Mouse (Mus musculus): ENCODE data around the gene Txnip.
"Not testable (repeated sequence)": the region's sequence is repeated elsewhere in the genome, so short reads cannot be mapped to it uniquely, and the experiment has no call there.

Gene Txnip

DNA sequence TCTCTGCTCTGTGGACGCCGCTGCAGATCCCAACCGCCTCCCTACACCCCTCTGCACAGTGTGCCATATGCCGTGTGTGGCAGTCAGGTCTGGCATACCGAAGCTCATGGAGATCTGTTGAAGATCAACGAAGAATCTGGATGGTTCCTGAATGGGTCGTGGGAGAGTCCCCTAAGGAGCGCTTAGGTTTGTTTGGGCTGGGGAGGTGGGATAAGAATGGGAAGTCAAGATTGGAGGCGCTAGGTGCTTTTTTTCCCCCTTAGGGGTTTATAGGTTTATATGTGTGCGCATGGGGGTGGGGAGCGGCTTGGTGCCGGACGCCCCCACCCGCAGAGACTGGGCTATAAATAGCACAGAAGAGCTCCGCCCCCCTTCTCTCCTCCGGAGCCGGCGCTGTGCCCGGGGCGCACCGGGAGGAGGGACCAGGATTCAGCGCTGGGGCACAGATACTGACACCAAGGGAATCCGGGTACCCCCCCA is 38.5 kb downstream of the Txnip start, which contains the start of gene Ankrd34a:
Ankrd34a (plus strand) TSS at position 409 of the 480 bp plus-strand sequence.
- DNase-seq = peak; percentile 41

DNA sequence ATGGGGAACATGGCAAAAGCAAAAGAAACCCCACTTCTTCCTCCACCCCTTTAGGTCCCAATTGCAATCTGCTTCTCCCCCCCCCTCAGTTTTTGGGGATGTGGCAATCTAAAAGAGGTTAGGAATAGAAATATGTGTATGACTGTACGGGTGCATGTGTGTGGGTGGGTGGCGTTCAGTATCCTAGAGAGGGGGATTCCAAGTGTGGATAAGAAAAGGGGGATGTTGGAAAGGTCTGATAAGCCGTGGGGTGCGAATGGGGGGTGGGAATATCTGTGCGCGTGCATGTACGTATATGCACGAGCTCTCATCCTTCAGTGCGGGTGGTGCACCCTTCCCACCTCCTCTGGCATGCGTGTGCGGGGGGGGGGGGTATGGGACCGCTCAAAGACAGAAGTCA is 39.1 kb downstream of the Txnip start:
- DNase-seq = no peak

DNA sequence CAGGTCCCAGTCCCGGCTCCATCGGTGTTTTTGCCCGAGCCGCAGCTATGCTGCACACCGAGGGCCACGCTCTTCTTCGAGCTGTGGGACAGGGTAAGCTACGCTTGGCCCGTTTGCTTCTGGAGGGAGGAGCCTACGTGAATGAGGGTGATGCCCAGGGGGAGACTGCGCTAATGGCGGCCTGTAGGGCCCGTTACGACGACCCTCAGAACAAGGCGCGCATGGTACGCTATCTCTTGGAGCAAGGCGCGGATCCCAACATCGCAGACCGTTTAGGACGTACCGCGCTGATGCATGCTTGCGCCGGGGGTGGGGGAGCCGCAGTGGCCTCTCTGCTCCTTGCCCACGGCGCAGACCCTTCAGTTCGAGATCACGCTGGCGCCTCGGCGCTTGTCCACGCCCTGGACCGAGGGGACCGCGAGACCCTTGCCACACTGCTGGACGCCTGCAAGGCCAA is 39.7 kb downstream of the Txnip start:
- no peak for DNase-seq

DNA sequence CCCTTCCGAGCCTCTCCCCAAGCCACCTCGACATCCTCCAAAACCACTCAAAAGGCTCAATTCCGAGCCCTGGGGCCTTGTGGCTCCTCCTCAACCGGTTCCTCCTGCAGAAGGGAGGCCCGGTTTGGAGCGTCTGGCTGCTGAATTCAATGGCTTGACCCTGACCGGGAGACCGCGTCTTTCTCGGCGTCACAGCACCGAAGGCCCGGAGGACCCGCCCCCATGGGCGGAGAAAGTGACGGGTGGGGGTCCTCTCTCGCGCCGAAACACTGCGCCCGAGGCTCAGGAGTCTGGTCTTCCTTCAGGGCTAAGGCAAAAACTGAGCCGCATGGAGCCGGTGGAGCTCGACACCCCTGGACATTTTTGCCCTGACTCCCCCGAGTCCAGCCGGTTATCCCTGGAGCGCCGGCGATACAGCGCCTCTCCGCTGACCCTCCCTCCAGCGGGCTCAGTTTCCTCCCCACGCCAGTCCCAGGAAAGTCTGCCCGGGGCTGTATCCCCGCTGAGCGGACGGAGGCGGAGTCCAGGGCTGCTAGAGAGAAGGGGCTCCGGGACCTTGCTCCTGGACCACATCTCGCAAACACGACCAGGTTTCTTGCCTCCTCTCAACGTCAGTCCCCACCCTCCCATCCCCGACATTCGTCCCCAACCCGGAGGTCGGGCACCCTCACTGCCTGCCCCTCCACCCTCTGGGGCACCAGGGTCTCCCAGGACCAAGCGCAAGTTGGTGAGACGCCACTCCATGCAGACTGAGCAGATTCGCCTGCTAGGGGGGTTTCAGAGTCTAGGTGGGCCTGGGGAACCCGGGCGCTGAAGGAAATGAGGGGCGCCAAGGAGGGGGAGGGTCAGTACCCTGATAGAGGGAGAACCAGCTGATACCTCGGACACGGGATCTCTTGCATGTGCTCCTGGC is 40.7 kb downstream of the Txnip start:
- DNase-seq = peak; percentile 66

DNA sequence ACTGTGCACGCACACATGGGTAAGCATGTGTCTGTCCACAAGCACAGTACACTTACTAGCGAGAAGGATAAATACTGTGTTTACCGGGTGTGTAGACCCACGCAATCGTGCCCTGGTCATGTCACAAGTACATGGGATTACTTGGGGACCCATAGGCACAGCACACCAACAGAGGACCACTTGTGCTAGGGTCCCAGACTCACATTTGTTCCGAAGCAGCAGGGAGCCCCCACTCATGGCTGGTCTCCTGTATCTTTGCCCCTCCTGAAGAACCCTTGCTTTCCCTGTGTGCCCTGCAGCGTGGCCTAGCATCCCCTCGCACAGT is 41.3 kb downstream of the Txnip start:
- no peak for DNase-seq

DNA sequence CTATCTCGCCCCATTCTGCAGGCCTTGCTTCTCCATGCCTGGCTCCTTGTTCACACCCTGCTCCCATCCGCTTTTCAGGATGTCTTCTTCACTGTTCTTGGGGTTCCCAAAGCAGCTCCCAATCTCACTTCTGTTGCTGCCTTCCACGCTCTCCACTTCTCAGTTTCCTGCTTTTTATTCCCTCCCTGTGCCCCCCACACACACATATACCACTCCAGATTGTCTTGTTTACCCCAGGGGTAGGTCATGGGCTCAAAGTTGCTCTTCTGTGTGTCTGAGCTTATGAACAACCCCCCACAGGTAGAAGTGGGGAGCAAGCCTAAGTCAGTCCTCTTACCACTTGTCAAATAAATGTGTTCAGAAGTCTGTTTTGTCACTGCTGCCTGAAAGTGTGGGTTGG is 41.7 kb downstream of the Txnip start:
- DNase-seq = no peak

DNA sequence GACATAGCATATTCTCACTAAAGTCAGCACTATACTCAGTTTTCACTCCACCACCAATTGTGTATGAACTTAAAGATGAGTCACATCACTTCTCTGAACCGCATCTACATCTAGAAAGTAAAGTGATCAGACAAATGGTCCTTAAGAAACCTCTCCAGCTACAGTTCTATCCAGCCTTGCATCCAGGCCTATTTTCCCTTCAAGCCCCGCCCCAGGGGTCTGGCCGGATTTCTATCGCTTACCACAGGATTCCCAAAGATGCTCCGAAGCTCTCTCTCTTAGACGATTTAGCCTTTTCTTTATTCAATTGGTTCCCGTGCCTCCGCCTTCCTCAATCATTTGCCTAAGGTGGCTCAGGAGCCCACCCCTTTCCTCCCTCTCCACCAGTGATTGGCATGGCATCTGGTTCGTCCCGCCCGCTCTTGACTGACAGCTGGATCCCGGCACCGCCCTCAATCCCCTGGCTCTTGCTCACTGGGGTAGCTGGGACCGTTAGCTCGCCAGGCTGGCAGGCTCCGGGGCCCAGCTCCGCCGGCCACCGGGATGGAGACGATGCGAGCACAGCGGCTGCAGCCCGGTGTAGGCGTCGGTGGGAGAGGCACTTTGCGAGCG is 43.0 kb downstream of the Txnip start, which contains the start of gene Lix1l:
Lix1l (plus strand) TSS at position 511 of the 612 bp plus-strand sequence.
- DNase-seq = peak; percentile 88

DNA sequence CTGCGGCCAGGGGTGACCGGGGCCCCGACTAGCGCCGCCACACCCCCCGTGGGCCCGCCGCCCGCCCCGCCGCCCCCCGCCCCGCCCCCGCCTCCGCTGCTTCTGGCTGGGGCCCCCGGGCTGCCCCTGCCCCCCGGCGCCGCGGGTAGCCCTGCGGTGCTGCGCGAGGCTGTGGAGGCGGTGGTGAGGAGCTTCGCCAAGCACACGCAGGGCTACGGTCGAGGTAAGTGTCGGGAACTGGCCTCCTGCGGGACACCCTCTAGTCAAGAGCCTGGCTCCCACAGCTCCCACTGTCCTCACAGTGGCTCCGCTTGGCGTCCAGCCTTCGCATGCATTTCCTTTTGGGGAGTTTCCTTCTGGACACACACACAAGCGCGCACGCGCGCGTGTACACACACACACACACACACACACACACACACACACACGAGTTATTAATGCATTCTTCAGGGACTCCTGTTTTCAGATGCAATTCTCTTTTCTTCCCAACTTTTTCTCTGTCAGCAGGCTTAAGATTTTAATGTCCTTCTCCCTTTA is 43.6 kb downstream of the Txnip start:
- DNase-seq = peak; percentile 64

DNA sequence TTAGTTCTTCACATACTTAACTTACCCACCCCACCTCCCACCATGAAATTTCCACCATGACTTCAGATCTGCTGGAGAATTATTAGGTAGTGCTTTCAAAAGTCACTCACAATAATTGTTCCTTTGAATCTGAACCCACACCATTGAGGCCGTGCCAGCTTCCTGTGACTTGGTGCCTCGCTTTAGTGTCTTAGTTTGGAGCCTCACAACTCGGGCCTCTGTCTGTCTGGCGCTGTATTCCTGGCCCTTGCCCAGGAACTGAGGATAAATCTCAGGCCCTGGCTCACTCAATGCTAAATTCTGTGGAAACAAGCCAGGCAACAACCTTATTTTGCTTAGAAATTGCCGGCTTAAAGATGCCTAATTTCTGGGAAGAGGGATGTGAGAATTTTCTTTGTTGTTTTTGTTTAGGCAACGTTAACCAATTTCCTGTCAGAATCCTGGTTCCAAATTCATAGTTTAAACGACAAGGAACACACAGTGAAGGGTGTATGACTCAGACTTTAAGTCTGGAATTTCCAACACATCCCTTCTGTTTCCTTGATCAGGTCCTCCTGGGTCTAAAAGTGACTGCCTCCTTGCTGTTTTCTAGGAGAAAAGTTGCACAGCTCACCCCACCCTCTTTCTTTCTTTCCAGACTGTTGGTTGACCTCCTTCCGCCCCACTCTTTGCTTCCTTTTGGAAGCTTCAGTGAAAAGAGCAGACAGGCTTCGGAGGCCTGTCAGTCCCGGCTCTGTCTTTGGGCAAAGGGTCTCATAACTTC is 44.4 kb downstream of the Txnip start:
- no peak for DNase-seq

DNA sequence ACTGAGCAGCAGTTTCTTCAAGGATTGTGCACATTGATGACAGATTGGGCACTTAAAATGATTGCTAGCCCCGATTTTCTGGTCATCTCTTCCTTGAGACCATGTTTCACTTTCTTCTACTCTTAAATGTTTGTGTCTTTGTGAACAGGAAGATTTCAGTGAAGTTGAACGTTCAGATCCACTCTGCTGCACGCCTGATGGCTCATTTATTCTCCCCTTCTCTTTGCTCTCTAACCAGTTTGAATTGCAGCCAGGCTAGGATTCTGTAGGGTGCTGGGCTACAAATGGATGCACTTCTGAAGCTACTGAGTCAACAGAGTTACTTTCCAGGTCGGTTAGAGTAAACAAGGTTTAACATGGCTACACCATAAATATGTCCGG is 44.9 kb downstream of the Txnip start:
- DNase-seq = no peak

DNA sequence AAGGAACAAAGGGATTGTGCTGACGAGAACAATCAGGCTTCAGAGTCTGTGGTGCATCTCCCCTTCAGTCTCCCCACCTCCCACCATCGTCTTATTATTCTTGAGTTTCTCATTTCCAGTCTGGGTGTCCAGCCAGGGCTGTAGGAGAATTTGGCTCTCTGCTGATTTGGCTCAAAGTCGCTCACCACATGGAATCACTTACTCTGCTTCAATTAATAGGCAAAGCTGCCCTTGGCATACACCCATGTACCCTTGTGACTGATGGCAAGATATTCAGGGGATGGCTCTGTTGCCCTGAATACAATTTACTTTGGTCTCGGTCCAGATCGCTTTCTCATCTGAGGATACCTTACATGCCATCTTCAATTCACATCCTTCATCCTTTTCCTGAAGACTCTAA is 45.6 kb downstream of the Txnip start:
- no peak for DNase-seq

DNA sequence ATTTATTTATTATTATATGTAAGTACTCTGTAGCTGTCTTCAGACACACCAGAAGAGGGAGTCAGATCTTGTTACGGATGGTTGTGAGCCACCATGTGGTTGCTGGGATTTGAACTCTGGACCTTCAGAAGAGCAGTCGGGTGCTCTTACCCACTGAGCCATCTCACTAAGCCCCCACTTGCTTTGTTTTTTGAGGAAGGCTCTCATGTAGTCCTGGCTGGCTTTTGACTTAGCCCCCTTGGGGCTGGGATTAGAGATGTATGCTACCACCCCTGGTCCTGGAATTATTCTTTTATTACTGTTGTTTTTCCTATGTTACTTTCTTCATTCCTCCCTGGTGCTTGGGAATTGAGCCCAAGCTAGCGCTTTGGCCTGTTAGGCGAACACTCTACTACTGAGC is 48.2 kb downstream of the Txnip start:
- DNase-seq = not testable (repeated sequence)

DNA sequence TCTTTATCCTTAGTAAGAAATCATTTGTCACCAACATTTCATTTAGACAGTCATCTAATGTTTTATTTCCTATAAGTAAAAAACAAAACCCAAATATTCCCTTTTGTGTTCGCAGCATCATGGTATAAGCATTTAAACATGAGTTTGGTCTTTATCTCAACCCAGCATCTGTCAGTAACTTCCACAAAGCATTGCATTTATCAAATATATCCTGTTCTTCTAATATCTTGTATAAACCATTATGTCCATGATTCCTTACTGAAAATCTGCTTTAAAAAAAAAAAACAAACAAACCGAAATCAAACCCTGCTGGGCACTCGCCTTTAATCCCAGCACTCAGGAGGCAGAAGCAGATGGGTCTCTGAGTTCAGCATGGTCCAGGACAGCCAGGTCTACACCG is 48.9 kb downstream of the Txnip start:
- DNase-seq = no peak

Data from kidney, adult 18-20 months (tissue).